Mouse (Mus musculus): ENCODE results near the gene Smgc. TPM values are rescaled to one million over a fixed set of nuclear protein-coding genes. Genes with fewer than 3 reads are reported as not detected.
"Not testable (repeated sequence)": the region's sequence is repeated elsewhere in the genome, so short reads cannot be mapped to it uniquely, and the experiment has no call there.

Smgc gene
- polyA plus RNA-seq (2012; rRNA removed) (not detected in 2 replicates), polyA plus RNA-seq (2014; fragmentation: Nextera tagmentation; extraction: Ambion mirVana) (not detected in 2 replicates)

- H3K9ac ChIP-seq (replicated peaks) = no peak within 1 kb of the TSS
- no peaks in the 10 kb centered on the region for H3K27me3 ChIP-seq (ENCODE audit: control insufficient read depth, insufficient read depth, low read length)
- H3K4me2 ChIP-seq (ENCODE audit: low read depth) = no peak within 1 kb of the TSS
- WGBS (ENCODE audit: insufficient replicate concordance) = 64% methylated on average over 7 of the region's 7 CpGs
- no peaks in the 10 kb centered on the region for H3K9me3 ChIP-seq (ENCODE audit: control insufficient read depth, low read length)
- no peak for ATAC-seq (ENCODE audit: insufficient read depth)
- no peak for DNase-seq (ENCODE audit: low read depth in 3 of 3, low spot score in 3 of 3)
- no peak within 1 kb of the TSS for H3K4me3 ChIP-seq (ENCODE audit: insufficient read depth in 1 of 2, low read depth in 2 of 2, low read length in 2 of 2)
- no peak for TF ChIP-seq EP300 (IDR thresholded peaks at IDR 0.05; ENCODE audit: low read depth)
- TF ChIP-seq CTCF (IDR thresholded peaks at IDR 0.05; ENCODE audit: low read depth) = no peak
- H3K27ac ChIP-seq = no peak within 1 kb of the TSS
- H3K4me1 ChIP-seq (replicated peaks; ENCODE audit: control insufficient read depth in 2 of 2, insufficient read depth in 2 of 2, low read length in 1 of 2) = no peaks in the 10 kb centered on the region
- H3K36me3 ChIP-seq (replicated peaks; ENCODE audit: control insufficient read depth, insufficient read depth, low read depth) = no peaks in the 10 kb centered on the region
These were observed at the start of gene Smgc for GRCm38 (mm10) chr15:91837965-91838364. Smgc (plus strand) TSS chr15:91838265.

GRCm38 (mm10) chr15:91788338-91788737 is 49.7 kb upstream of the Smgc start:
- Histone ChIP-seq H3K9me3 (ENCODE audit: control insufficient read depth, low read length) (no peaks in the 10 kb centered on the region; the same call in 1 of the 2 replicates), H3K27ac (no peak overlapping the region), H3K4me1 (replicated peaks; ENCODE audit: control insufficient read depth in 2 of 2, insufficient read depth in 2 of 2, low read length in 1 of 2) (no peaks in the 10 kb centered on the region), H3K4me3 (ENCODE audit: insufficient read depth in 1 of 2, low read depth in 2 of 2, low read length in 2 of 2) (no peak overlapping the region), H3K27me3 (ENCODE audit: control insufficient read depth, insufficient read depth, low read length) (no peaks in the 10 kb centered on the region), H3K4me2 (ENCODE audit: low read depth) (no peak overlapping the region), H3K9ac (replicated peaks) (no peak overlapping the region), H3K36me3 (replicated peaks; ENCODE audit: control insufficient read depth, insufficient read depth, low read depth) (no peaks in the 10 kb centered on the region)
- 76% methylated on average over 11 of the region's 11 CpGs for WGBS (ENCODE audit: insufficient replicate concordance)
- DNase-seq (ENCODE audit: low read depth in 3 of 3, low spot score in 3 of 3) (no peak), ATAC-seq (ENCODE audit: insufficient read depth) (no peak)
- TF ChIP-seq CTCF (IDR thresholded peaks at IDR 0.05; ENCODE audit: low read depth) = no peak
- TF ChIP-seq EP300 (IDR thresholded peaks at IDR 0.05; ENCODE audit: low read depth) = no peak

- Histone ChIP-seq H3K27me3 (ENCODE audit: control insufficient read depth, insufficient read depth, low read length) (no peaks in the 10 kb centered on the region), H3K9me3 (ENCODE audit: control insufficient read depth, low read length) (no peaks in the 10 kb centered on the region), H3K9ac (replicated peaks) (no peak overlapping the region), H3K4me2 (ENCODE audit: low read depth) (no peak overlapping the region), H3K4me3 (ENCODE audit: insufficient read depth in 1 of 2, low read depth in 2 of 2, low read length in 2 of 2) (no peak overlapping the region), H3K36me3 (replicated peaks; ENCODE audit: control insufficient read depth, insufficient read depth, low read depth) (no peaks in the 10 kb centered on the region), H3K27ac (no peak overlapping the region), H3K4me1 (replicated peaks; ENCODE audit: control insufficient read depth in 2 of 2, insufficient read depth in 2 of 2, low read length in 1 of 2) (no peaks in the 10 kb centered on the region)
- TF ChIP-seq CTCF (IDR thresholded peaks at IDR 0.05; ENCODE audit: low read depth) (no peak), EP300 (IDR thresholded peaks at IDR 0.05; ENCODE audit: low read depth) (no peak)
- WGBS (ENCODE audit: insufficient replicate concordance) = 61% methylated on average over 4 of the region's 4 CpGs
- DNase-seq (ENCODE audit: low read depth in 3 of 3, low spot score in 3 of 3) (no peak), ATAC-seq (ENCODE audit: insufficient read depth) (no peak)
These were observed 31.6 kb upstream of the Smgc start for GRCm38 (mm10) chr15:91806463-91806862.

- WGBS (ENCODE audit: insufficient replicate concordance) = 48% methylated on average over 6 of the region's 6 CpGs
- no peaks in the 10 kb centered on the region for H3K4me1 ChIP-seq (replicated peaks; ENCODE audit: control insufficient read depth in 2 of 2, insufficient read depth in 2 of 2, low read length in 1 of 2)
These were observed 2.7 kb upstream of the Smgc start for GRCm38 (mm10) chr15:91835319-91835718.

GRCm38 (mm10) chr15:91864130-91864529 is 26.1 kb downstream of the Smgc start:
- H3K4me2 ChIP-seq (ENCODE audit: low read depth); H3K36me3 ChIP-seq (replicated peaks; ENCODE audit: control insufficient read depth, insufficient read depth, low read depth); H3K27ac ChIP-seq; H3K4me1 ChIP-seq (replicated peaks; ENCODE audit: control insufficient read depth in 2 of 2, insufficient read depth in 2 of 2, low read length in 1 of 2); H3K9ac ChIP-seq (replicated peaks); H3K4me3 ChIP-seq (ENCODE audit: insufficient read depth in 1 of 2, low read depth in 2 of 2, low read length in 2 of 2); H3K9me3 ChIP-seq (ENCODE audit: control insufficient read depth, low read length); H3K27me3 ChIP-seq (ENCODE audit: control insufficient read depth, insufficient read depth, low read length); DNase-seq (ENCODE audit: low read depth in 3 of 3, low spot score in 3 of 3); ATAC-seq (ENCODE audit: insufficient read depth): not testable (repeated sequence)
- WGBS (ENCODE audit: insufficient replicate concordance) = 28% methylated on average over 5 of the region's 5 CpGs

More at GRCm38 (mm10) chr15:91835319-91835718, 2.7 kb upstream of the Smgc start:
- Histone ChIP-seq H3K9me3 (ENCODE audit: control insufficient read depth, low read length) (no peaks in the 10 kb centered on the region), H3K27me3 (ENCODE audit: control insufficient read depth, insufficient read depth, low read length) (no peaks in the 10 kb centered on the region), H3K36me3 (replicated peaks; ENCODE audit: control insufficient read depth, insufficient read depth, low read depth) (no peaks in the 10 kb centered on the region), H3K4me3 (ENCODE audit: insufficient read depth in 1 of 2, low read depth in 2 of 2, low read length in 2 of 2) (no peak overlapping the region), H3K9ac (replicated peaks) (no peak overlapping the region), H3K4me2 (ENCODE audit: low read depth) (no peak overlapping the region), H3K27ac (no peak overlapping the region)
- no peak for ATAC-seq (ENCODE audit: insufficient read depth)
- TF ChIP-seq EP300 (IDR thresholded peaks at IDR 0.05; ENCODE audit: low read depth) (no peak), CTCF (IDR thresholded peaks at IDR 0.05; ENCODE audit: low read depth) (no peak)
- no peak for DNase-seq (ENCODE audit: low read depth in 3 of 3, low spot score in 3 of 3)
